Mouse (Mus musculus) E14TG2a.4 (cell line): ENCODE measurements around the gene Prkce.

Experiments used
- CTCF ChIP-seq: conservative IDR thresholded peaks from 2 replicates; pipeline ENCODE4 v1.5.1; 2014; ENCODE audit warnings: low read length
- NANOG ChIP-seq: IDR thresholded peaks from 2 replicates; pipeline ENCODE4 v1.6.1; 2014; ENCODE audit warnings: borderline replicate concordance, low read length, mixed read lengths
- POU5F1 ChIP-seq: IDR thresholded peaks from 2 replicates; pipeline ENCODE4 v1.6.1; 2014; ENCODE audit warnings: low read length, borderline replicate concordance

DNA sequence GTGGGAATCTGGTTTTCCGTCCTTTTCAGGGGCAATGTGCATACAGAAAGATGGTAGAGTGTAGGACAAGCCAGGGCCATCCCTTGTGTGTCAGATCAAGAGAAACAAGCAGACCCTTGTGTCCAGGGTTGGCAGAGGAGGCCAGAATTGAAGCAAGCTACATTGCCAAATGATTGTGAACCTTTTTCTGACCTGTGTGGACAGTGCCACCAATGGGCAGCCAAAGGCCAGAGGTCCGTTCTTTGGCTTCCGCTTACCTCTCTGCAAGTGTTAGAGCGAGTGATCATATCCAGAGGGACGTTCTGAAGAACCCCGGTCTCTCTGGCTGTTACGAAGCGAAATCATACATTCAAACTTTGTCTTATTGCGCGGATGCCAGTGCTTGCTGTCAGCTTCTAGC, 225.6 kb downstream of the Prkce start:
- TF ChIP-seq CTCF (no peak), POU5F1 (no peak), NANOG (no peak)
